Mouse (Mus musculus) brain, adult 2 months (tissue): Measurements from ENCODE around the gene Taf1a.
A peak's percentile ranks its signal among the peaks of the same experiment; 100 is the strongest.
"Not testable (repeated sequence)": the region's sequence is repeated elsewhere in the genome, so short reads cannot be mapped to it uniquely, and the experiment has no call there.

Experiments
- DNase-seq: peaks from one replicate; pipeline ENCODE4 v3.0.0; 2011; ENCODE audit warnings: low read depth, low spot score

Taf1a gene

DNA sequence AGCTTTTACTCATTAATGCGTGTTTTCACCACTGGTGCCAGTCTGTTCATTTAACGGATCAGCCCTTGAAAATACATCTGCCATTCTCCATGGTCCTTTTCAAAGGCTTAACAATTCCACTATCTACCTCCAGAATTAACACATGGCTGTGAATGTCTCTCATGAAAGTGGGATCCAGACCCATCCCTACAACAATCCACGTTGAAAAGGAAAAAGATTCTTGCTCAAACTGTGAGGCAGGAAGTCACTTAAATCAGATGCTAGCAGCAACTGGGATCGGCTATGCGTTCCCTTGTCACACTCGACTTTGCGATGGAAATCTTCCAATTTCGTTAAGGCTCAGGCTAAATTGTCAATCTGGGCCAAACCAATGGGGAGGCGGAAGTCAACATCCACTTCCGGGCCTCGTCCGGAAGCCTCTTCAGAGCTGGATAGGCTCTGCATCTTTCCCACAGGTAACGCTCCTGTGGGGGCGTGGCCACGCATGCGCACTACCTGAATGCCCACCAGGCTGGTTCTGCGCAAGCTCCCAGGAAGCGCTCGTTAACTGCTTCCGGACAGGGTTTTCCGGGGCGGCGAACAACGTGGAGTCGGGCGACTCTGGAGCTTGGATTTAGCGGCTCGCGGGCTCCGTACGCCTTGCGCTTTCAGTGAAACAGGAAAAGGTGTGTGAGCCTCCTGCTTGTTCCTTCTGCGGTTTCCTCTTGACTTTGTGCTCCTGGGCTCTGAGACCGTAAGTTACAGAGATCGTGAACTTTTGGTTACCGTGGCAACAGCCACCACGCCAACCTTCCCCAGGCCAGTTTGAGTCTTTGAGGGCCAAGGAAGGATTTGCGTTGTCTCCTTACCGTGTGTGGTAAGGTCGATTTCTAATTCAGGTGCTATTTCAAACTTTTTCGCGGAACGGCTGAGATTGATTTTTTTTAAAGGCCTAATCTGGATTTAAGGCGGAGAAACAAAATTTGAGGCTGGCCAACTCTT, at the start of gene Taf1a:
Gene Taf1a (plus strand): TSS at position 556 of the 981 bp plus-strand sequence.
- DNase-seq: peak; percentile 99

GRCm38 (mm10) chr1:183342902-183343301, 45.9 kb upstream of the Taf1a start:
- not testable (repeated sequence) for DNase-seq

DNA sequence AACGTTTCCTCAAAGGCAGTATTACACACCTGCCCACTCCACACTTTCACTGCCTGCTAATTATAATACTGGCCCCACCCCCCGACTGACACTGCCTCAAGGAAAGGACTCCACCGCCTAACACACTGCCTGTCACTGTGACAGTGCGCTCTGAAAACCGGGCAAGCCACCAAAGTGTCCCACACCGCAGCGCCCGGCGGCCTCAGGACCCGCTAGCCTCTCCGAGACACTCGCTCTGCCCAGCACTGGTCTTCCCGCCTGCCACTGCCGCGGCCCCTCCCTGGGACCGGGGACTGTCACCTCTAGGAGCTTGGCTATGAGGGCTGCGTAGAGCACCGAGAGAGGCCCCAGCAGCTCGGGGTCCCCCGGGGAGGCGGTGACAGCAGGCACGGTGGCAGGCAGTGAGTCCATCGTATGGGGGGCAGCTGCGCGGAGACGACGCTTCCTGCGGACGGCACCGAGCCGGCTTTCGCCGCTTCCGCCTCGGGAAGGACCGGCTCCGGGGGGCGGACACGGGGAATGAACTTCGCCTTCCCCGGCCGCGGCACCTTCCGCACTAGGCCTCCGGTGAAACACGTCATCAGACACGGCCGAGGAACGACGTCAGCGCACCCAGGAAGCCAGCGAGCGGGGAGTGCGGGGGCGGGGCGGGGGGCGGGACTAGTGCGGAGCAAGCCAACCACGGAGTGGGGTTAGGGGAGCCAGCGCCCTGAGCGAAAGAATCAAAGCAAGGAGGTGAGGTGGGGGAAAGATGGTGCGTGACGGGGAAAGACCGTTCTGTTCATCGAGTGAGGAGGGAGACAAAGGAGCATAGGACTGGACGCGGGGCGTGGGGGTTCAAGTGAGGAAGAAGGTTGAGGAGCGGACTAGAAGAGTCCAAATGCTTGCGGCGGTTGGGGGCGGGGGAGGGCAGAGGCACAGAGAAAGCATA, 43.6 kb upstream of the Taf1a start:
- DNase-seq: peak; percentile 97

DNA sequence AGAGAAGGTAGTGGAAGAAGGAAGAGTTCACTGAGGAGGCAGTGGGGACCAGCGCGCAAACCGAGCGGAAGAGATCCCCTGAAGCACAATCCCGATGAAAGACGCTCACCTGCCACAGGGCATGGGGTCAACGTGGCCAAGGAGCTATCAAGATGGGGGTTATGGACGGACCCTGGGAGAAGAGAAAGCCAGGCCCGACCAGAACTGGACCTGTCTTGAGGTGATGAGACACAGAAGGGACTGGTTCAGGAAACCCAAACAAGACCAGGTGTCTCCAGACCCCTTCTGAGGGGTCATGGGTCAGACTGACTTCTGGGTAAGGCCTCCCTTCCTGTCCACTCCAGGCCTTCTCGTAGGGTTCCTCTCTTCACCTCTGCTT, 43.0 kb upstream of the Taf1a start:
- no peak for DNase-seq

DNA sequence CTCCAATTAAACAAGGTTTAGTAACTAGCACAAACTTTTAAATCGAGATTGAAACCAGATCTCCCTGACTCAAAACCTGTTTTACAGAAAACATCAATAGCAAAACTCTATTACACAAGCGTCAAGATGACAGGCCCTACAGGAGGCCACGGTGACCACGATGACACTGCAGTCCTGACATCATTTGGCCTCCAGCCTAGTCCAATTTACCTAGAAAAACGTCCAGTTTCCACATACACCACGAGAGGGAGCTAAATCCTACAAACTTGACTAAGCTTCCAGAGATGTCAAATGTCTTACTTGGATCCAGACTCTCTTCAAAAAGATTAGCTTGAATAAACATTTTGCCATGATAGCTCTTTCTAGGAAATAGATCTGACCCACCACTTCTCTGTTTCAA, 38.9 kb upstream of the Taf1a start:
- DNase-seq: peak; percentile 93

GRCm38 (mm10) chr1:183358901-183359300, 29.9 kb upstream of the Taf1a start:
- DNase-seq: no peak

GRCm38 (mm10) chr1:183362301-183362700, 26.5 kb upstream of the Taf1a start:
- no peak for DNase-seq

- DNase-seq: no peak
Measured at GRCm38 (mm10) chr1:183362729-183363576, 25.8 kb upstream of the Taf1a start.

DNA sequence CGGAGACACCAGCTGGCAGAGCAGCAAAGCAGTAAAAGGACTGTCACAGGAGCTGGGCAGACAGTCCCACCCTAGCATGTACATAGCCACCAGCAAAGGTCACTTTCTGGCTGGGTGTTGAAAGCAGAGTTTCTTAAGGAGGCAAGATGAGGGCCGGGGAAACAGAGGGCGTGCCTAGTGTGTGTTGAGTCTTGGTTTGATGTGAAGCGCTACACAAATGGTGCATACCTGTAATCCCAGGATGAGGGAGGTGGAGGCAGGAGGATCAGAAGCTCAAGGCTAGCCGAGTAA, 25.3 kb upstream of the Taf1a start:
- no peak for DNase-seq

- no peak for DNase-seq
Measured at GRCm38 (mm10) chr1:183366361-183366760, 22.4 kb upstream of the Taf1a start.

DNA sequence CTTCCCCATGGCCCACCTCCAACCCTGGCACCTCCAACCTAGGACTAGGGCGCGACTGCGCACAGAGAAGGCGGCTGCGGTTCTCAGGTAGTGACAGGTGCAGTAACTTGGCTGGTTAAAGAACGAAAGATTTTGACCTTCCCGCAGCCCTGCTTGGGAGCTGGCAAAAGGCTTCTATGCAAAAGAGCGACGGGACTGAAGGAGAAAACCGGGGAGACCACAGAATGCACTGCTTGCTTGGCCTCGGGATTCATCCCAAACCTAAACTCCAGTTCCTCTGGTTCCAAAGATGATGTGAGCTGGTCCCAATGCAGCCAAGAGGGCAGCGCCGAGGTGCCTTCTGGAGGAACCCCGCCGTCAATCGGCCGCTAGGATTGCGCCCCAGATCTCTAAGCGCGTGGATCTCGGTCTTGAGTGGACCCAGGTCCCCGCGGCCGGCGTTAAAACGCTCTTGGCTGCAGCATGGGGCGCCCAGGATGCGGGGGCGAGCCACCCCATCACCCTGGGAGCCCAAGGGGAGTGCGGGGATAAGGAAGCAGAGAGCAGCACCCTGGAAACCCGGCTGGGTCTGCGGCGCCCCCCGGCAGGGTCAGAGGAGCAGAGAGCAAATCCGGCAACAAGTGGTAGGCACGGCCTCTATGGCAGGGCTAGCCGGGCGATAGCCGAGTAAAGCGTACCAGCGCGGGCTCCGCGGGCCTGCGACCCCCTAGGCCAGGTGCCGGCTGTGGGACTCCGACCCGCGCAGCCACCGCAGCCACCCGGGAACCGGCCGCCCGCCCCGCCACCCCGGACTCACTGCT, 20.0 kb upstream of the Taf1a start:
- DNase-seq: peak; percentile 42

DNA sequence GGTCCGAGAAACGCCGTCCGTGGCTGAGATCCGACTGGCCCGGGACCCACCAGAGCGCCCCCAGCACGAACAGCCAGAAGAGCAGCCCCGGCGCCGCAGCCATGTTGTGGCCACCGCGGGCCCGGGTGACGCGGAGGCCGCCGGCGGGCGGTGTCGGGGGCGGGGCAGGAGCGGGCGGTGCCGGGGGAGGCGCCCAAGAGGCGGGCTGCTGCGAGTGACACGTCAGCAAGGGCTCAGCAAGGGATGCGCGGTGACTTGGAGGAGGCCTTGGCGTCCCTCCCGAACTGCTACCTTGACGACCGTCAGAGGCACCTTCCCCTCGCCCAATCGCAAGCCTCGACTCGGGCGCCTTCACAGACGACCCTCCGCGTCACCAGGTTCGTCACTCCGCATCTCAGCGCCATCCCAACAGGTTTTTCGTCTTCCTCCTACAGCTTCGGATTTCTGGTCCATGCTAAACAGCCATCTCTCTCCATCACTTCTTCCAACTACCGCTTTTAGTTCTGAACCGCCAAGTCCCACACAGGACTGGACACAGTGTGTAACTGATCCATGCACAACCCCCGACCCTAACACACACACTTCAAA, 19.3 kb upstream of the Taf1a start, which contains the start of gene Mia3:
Gene Mia3 (minus strand): TSS at position 127 of the 588 bp plus-strand sequence.
- DNase-seq: peak; percentile 100

DNA sequence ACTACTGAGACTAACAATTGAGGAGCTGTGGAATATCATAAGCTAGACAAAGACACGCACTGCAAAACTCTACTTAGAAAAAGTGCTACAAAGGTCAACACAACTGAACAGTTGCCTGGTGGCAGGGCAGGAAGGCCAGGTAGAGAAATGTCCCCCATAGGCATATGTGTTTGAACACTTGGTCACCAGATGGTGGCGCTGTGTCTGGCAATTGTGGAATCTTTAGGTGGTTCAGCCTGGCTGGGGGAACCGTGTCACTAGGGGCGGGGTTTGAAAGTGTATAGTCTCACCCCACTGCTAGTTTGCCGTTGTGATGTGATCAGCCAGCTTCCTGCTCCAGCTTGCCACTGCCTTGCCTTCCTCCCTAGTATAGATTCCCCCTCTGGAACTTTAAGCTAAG, 14.1 kb upstream of the Taf1a start:
- DNase-seq: no peak

DNA sequence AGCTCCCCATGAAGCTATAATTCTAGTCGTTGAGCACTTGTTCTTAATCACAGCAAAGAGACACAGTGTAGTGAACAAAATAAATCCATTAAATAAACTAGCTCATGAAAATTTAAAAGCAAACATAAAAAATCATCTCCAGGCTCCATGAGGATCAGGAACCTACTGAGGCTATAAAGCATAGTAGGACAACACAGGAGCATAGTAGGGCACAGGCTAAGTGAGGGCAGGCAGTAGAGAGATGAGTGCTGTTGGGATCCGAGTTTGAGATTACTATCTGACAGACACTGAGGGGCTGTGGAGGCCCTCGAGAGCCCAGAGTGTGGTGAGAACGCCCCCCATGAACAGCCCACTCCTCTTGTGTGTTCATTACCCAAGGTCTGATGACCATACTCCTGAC, 11.7 kb upstream of the Taf1a start:
- no peak for DNase-seq

DNA sequence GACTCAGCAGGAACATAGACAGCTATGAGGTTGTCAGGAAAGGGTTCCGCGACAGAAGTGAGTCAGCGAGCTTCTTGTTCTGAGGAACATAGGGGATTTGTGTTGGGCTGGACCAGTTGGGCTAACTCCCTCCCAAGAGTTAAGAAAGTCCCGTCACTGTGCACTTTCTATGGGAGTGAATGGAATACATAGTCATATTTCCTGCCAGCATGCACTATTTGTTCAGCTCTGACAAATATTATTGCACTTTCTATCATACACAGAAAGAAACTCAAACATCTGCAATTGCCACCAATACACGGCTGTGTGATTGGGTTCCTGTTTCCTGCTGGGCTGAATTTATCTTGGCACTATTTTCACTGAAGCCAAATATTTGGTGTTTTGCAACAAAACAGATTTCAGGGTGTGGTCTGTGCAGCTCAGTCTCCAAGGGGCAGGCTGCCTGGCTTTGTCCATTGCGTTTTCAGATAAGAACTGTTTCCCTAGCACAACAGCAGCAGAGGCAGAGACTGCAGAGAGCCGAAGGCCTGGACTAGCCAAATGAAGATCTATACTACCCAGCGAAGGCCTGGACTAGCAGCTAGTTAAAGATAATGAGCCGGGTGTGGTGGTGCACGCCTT, 10.3 kb upstream of the Taf1a start:
- no peak for DNase-seq

DNA sequence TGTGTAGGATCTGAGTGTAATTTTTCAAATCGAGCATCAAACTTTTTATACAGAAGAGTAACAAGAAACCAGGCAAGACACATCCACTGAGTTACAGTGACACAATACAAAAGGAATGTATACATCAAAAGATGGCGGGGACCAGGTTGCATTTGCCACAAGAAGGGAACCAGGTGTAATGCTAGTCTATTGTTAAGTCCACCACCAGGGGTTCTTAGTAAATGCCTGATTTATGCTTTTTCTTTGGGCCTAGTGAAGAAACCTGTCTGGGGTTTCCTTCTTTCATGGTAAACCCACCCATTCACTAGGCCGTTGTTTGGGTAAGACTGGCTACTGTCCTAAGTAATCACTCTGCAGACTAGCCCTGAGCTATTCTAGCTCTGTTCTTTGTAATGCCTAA, 9.4 kb upstream of the Taf1a start:
- DNase-seq: not testable (repeated sequence)

GRCm38 (mm10) chr1:183381816-183382215, 7.0 kb upstream of the Taf1a start:
- DNase-seq: no peak

- no peak for DNase-seq
Measured at GRCm38 (mm10) chr1:183382621-183383020, 6.2 kb upstream of the Taf1a start.

DNA sequence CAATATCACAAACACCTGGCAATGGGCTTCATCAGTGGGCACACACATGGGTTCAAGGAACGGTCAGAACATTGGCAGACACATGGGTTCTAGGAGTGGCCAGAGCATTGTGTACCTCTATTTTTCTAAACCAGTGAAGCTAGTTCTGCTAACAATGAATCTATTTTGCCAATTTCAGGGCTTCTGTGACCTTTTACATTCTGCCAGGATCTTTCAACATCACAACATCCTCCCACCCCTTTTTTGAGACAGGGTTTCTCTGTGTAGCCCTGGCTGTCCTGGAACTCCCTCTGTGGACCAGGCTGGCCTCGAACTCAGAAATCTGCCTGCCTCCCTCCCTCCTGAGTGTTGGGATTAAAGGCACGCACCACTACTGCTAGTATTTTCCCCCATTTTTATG, 1.4 kb upstream of the Taf1a start:
- DNase-seq: not testable (repeated sequence)

GRCm38 (mm10) chr1:183403396-183403795, 14.6 kb downstream of the Taf1a start:
- no peak for DNase-seq
